Mouse (Mus musculus): ENCODE data around the gene Cntn5. TPM values are rescaled to one million over a fixed set of nuclear protein-coding genes. Genes with fewer than 3 reads are reported as not detected.

Gene Cntn5
- polyA plus RNA-seq, 1 experiment from 2014 or later: 0.28 TPM

- ATAC-seq (replicated peaks; ENCODE audit: insufficient number of reproducible peaks, low FRiP score, low TSS enrichment, low read depth) (no peak), DNase-seq (ENCODE audit: low spot score) (no peak)
- Histone ChIP-seq H3K36me3 (replicated peaks; ENCODE audit: control insufficient read depth, insufficient read depth, low read depth, low read length) (no peaks in the 10 kb centered on the region), H3K9me3 (replicated peaks; ENCODE audit: control insufficient read depth, low read length) (no peaks in the 10 kb centered on the region), H3K4me2 (ENCODE audit: low read depth, low read length) (no peak overlapping the region), H3K27ac (replicated peaks; ENCODE audit: low read depth, low read length) (no peak overlapping the region), H3K27me3 (ENCODE audit: control insufficient read depth, insufficient read depth, low read length) (no peaks in the 10 kb centered on the region), H3K4me1 (ENCODE audit: control insufficient read depth, insufficient read depth, low read length) (no peaks in the 10 kb centered on the region), H3K9ac (replicated peaks; ENCODE audit: low read length) (no peak overlapping the region), H3K4me3 (ENCODE audit: low read depth, low read length) (no peak overlapping the region)
- WGBS: 78% methylated on average over 3 of the region's 3 CpGs
These were observed 1043.9 kb downstream of the Cntn5 start for GRCm38 (mm10) chr9:9860631-9861030.

GRCm38 (mm10) chr9:9859323-9859722 lies 1045.3 kb downstream of the Cntn5 start:
- H3K27ac ChIP-seq (replicated peaks; ENCODE audit: low read depth, low read length): no peak overlapping the region
- H3K27me3 ChIP-seq (ENCODE audit: control insufficient read depth, insufficient read depth, low read length): no peaks in the 10 kb centered on the region
- ATAC-seq (replicated peaks; ENCODE audit: insufficient number of reproducible peaks, low FRiP score, low TSS enrichment, low read depth): no peak
- no peak overlapping the region for H3K4me3 ChIP-seq (ENCODE audit: low read depth, low read length)
- DNase-seq (ENCODE audit: low spot score): no peak
- H3K9ac ChIP-seq (replicated peaks; ENCODE audit: low read length): no peak overlapping the region
- WGBS: 53% methylated on average over 1 of the region's 1 CpGs
- H3K36me3 ChIP-seq (replicated peaks; ENCODE audit: control insufficient read depth, insufficient read depth, low read depth, low read length): no peaks in the 10 kb centered on the region
- no peaks in the 10 kb centered on the region for H3K4me1 ChIP-seq (ENCODE audit: control insufficient read depth, insufficient read depth, low read length)
- no peak overlapping the region for H3K4me2 ChIP-seq (ENCODE audit: low read depth, low read length)
- H3K9me3 ChIP-seq (replicated peaks; ENCODE audit: control insufficient read depth, low read length): no peaks in the 10 kb centered on the region

- Histone ChIP-seq H3K4me2 (ENCODE audit: low read depth, low read length) (no peak overlapping the region), H3K36me3 (replicated peaks; ENCODE audit: control insufficient read depth, insufficient read depth, low read depth, low read length) (no peaks in the 10 kb centered on the region), H3K4me1 (ENCODE audit: control insufficient read depth, insufficient read depth, low read length) (no peaks in the 10 kb centered on the region), H3K27me3 (ENCODE audit: control insufficient read depth, insufficient read depth, low read length) (no peaks in the 10 kb centered on the region), H3K27ac (replicated peaks; ENCODE audit: low read depth, low read length) (no peak overlapping the region), H3K9ac (replicated peaks; ENCODE audit: low read length) (no peak overlapping the region), H3K9me3 (replicated peaks; ENCODE audit: control insufficient read depth, low read length) (no peaks in the 10 kb centered on the region), H3K4me3 (ENCODE audit: low read depth, low read length) (no peak overlapping the region)
- no peak for ATAC-seq (replicated peaks; ENCODE audit: insufficient number of reproducible peaks, low FRiP score, low TSS enrichment, low read depth)
- DNase-seq (ENCODE audit: low spot score): no peak
- 58% methylated on average over 1 of the region's 1 CpGs for WGBS
These were observed 1049.8 kb downstream of the Cntn5 start for GRCm38 (mm10) chr9:9854791-9855190.

- WGBS: 84% methylated on average over 2 of the region's 2 CpGs
- Histone ChIP-seq H3K27me3 (ENCODE audit: control insufficient read depth, insufficient read depth, low read length) (no peaks in the 10 kb centered on the region), H3K9me3 (replicated peaks; ENCODE audit: control insufficient read depth, low read length) (no peaks in the 10 kb centered on the region), H3K4me2 (ENCODE audit: low read depth, low read length) (no peak overlapping the region), H3K4me1 (ENCODE audit: control insufficient read depth, insufficient read depth, low read length) (no peaks in the 10 kb centered on the region), H3K36me3 (replicated peaks; ENCODE audit: control insufficient read depth, insufficient read depth, low read depth, low read length) (no peaks in the 10 kb centered on the region), H3K27ac (replicated peaks; ENCODE audit: low read depth, low read length) (no peak overlapping the region), H3K4me3 (ENCODE audit: low read depth, low read length) (no peak overlapping the region), H3K9ac (replicated peaks; ENCODE audit: low read length) (no peak overlapping the region)
- ATAC-seq (replicated peaks; ENCODE audit: insufficient number of reproducible peaks, low FRiP score, low TSS enrichment, low read depth): no peak
- no peak for DNase-seq (ENCODE audit: low spot score)
These were observed 1074.3 kb downstream of the Cntn5 start for GRCm38 (mm10) chr9:9830231-9830630.

DNA sequence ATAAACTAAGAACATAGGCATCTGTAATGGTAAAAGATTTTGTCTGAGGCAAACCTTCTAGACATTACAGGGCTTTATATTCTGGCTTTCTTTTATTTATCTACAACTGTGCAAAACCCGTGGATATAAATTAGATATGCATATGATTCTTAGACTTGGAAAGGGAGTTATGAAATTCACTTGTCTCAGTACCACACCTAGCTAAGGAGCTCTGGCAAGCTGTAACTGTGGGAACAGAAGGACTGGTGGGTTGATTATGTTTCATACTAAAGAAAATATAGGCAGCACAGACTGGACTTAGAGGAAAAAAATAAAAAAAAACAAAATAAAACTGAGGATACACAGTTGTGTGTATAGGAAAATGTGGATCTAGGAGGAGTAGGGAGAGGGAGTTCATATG lies 1084.6 kb downstream of the Cntn5 start:
- no peak overlapping the region for H3K27ac ChIP-seq (replicated peaks; ENCODE audit: low read depth, low read length)
- WGBS: 90% methylated on average over 1 of the region's 1 CpGs
- no peaks in the 10 kb centered on the region for H3K9me3 ChIP-seq (replicated peaks; ENCODE audit: control insufficient read depth, low read length)
- H3K4me3 ChIP-seq (ENCODE audit: low read depth, low read length): no peak overlapping the region
- ATAC-seq (replicated peaks; ENCODE audit: insufficient number of reproducible peaks, low FRiP score, low TSS enrichment, low read depth) (no peak), DNase-seq (ENCODE audit: low spot score) (no peak)
- no peak overlapping the region for H3K4me2 ChIP-seq (ENCODE audit: low read depth, low read length)
- H3K9ac ChIP-seq (replicated peaks; ENCODE audit: low read length): no peak overlapping the region
- no peaks in the 10 kb centered on the region for H3K27me3 ChIP-seq (ENCODE audit: control insufficient read depth, insufficient read depth, low read length)
- no peaks in the 10 kb centered on the region for H3K36me3 ChIP-seq (replicated peaks; ENCODE audit: control insufficient read depth, insufficient read depth, low read depth, low read length)
- H3K4me1 ChIP-seq (ENCODE audit: control insufficient read depth, insufficient read depth, low read length): no peaks in the 10 kb centered on the region

GRCm38 (mm10) chr9:9817477-9817876 lies 1087.1 kb downstream of the Cntn5 start:
- Histone ChIP-seq H3K9me3 (replicated peaks; ENCODE audit: control insufficient read depth, low read length) (no peaks in the 10 kb centered on the region), H3K36me3 (replicated peaks; ENCODE audit: control insufficient read depth, insufficient read depth, low read depth, low read length) (no peaks in the 10 kb centered on the region)

GRCm38 (mm10) chr9:9799546-9799945 lies 1105.0 kb downstream of the Cntn5 start:
- H3K27ac ChIP-seq (replicated peaks; ENCODE audit: low read depth, low read length): no peak overlapping the region
- no peak overlapping the region for H3K4me3 ChIP-seq (ENCODE audit: low read depth, low read length)
- 91% methylated on average over 2 of the region's 2 CpGs for WGBS
- H3K4me1 ChIP-seq (ENCODE audit: control insufficient read depth, insufficient read depth, low read length): no peaks in the 10 kb centered on the region
- no peak overlapping the region for H3K4me2 ChIP-seq (ENCODE audit: low read depth, low read length)
- ATAC-seq (replicated peaks; ENCODE audit: insufficient number of reproducible peaks, low FRiP score, low TSS enrichment, low read depth) (no peak), DNase-seq (ENCODE audit: low spot score) (no peak)
- no peaks in the 10 kb centered on the region for H3K27me3 ChIP-seq (ENCODE audit: control insufficient read depth, insufficient read depth, low read length)
- no peaks in the 10 kb centered on the region for H3K9me3 ChIP-seq (replicated peaks; ENCODE audit: control insufficient read depth, low read length)
- no peaks in the 10 kb centered on the region for H3K36me3 ChIP-seq (replicated peaks; ENCODE audit: control insufficient read depth, insufficient read depth, low read depth, low read length)
- H3K9ac ChIP-seq (replicated peaks; ENCODE audit: low read length): no peak overlapping the region

More at GRCm38 (mm10) chr9:9817477-9817876, 1087.1 kb downstream of the Cntn5 start:
- Histone ChIP-seq H3K27ac (replicated peaks; ENCODE audit: low read depth, low read length) (no peak overlapping the region), H3K4me3 (ENCODE audit: low read depth, low read length) (no peak overlapping the region), H3K4me1 (ENCODE audit: control insufficient read depth, insufficient read depth, low read length) (no peaks in the 10 kb centered on the region), H3K4me2 (ENCODE audit: low read depth, low read length) (no peak overlapping the region), H3K27me3 (ENCODE audit: control insufficient read depth, insufficient read depth, low read length) (no peaks in the 10 kb centered on the region), H3K9ac (replicated peaks; ENCODE audit: low read length) (no peak overlapping the region)
- WGBS: 85% methylated on average over 2 of the region's 2 CpGs
- ATAC-seq (replicated peaks; ENCODE audit: insufficient number of reproducible peaks, low FRiP score, low TSS enrichment, low read depth) (no peak), DNase-seq (ENCODE audit: low spot score) (no peak)

DNA sequence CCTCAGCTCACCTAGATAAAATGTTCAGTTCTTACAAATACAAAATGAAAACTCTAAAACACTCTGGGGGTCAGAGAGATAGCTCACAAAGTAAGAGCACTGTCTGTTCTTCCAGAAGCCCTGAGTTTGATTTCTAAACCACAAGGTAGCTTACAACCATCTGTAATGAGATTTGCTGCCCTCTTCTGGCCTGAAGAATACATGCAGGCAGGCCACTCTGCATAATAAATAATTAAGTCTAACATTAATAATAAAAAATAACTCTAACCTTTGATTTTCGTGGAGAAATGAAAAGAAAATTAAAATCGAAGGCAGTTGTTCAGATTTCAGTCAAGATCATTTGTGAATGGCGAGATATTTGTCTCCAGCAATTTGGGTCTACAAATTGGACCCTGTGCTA lies 1120.9 kb downstream of the Cntn5 start:
- Histone ChIP-seq H3K27ac (replicated peaks; ENCODE audit: low read depth, low read length) (no peak overlapping the region), H3K4me1 (ENCODE audit: control insufficient read depth, insufficient read depth, low read length) (no peaks in the 10 kb centered on the region), H3K9ac (replicated peaks; ENCODE audit: low read length) (no peak overlapping the region), H3K36me3 (replicated peaks; ENCODE audit: control insufficient read depth, insufficient read depth, low read depth, low read length) (no peaks in the 10 kb centered on the region), H3K4me2 (ENCODE audit: low read depth, low read length) (no peak overlapping the region), H3K27me3 (ENCODE audit: control insufficient read depth, insufficient read depth, low read length) (no peaks in the 10 kb centered on the region), H3K4me3 (ENCODE audit: low read depth, low read length) (no peak overlapping the region), H3K9me3 (replicated peaks; ENCODE audit: control insufficient read depth, low read length) (no peaks in the 10 kb centered on the region)
- WGBS: 64% methylated on average over 3 of the region's 3 CpGs
- no peak for ATAC-seq (replicated peaks; ENCODE audit: insufficient number of reproducible peaks, low FRiP score, low TSS enrichment, low read depth)
- peak; percentile 7 for DNase-seq (ENCODE audit: low spot score)
